Comparison of ENCODE assay signal across 16 mouse cellular contexts in the genomic region with DNA sequence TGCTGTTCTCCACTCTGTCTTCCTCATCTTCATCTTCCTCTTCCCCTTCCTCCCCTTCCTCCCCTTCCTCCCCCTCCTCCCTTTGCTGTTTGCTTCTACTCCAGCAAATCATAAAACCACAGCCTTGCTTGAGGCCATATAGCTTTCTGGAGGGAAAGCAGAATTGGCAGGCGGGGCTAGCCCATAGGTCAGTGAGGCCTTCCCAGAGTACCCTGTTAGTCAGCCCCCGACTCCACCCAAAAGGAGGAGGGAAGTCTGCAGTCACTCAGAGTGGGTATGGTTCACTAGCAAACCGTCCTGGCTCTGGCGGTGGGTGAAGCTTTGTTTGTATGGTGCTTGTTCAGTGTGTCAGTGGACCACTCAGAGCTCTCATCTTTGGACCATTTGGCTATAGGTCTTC.
DNase-seq lines count a peak whose midpoint lies in the region; ATAC-seq and TF ChIP-seq lines count a peak whose summit lies in the region.
"Had no signal": no experiment of that assay in that cellular context is flagged by ENCODE, and none has a peak within 500 bp of the region (broad histone marks: within the 10 kb centered on the region; RNA-seq: fewer than 3 reads in every experiment).

No protein-coding gene starts in this region.

- no peaks in the 10 kb centered on the region for H3K27me3 ChIP-seq in heart, embryonic 10.5 days (ENCODE audit: insufficient read depth, poor library complexity, severe bottlenecking)
- no peaks in the 10 kb centered on the region for H3K27me3 ChIP-seq in G1E (ENCODE audit: insufficient read depth, low read length)
- no peaks in the 10 kb centered on the region for H3K27me3 ChIP-seq in intestine, embryonic 16.5 days (replicated peaks; ENCODE audit: control insufficient read depth, insufficient read depth, low read length)

- H3K4me2 ChIP-seq in intestine, embryonic 16.5 days (ENCODE audit: low read depth, low read length) = no peak overlapping the region
- H3K4me2 ChIP-seq: hindbrain, embryonic 14.5 days had no signal

- WGBS in heart, embryonic 10.5 days = 68% methylated on average over 4 of the region's 4 CpGs
- WGBS in intestine, embryonic 16.5 days = 43% methylated on average over 4 of the region's 4 CpGs

- H3K27ac ChIP-seq in heart, embryonic 10.5 days = 0 out of 2 replicates have a peak overlapping the region, but pooled peaks have one; percentile 42
- H3K27ac ChIP-seq in intestine, embryonic 16.5 days (ENCODE audit: low read length) = peak overlapping the region; percentile 25; the same call in 1 of the 2 replicates
- H3K27ac ChIP-seq: kidney, postnatal 0 days had no signal

- peaks cover 44% of the 10 kb centered on the region for H3K4me1 ChIP-seq in heart, embryonic 10.5 days
- H3K4me1 ChIP-seq in G1E (ENCODE audit: insufficient read depth, low read depth, low read length) = peaks cover 61% of the 10 kb centered on the region
- peaks cover 22% of the 10 kb centered on the region for H3K4me1 ChIP-seq in intestine, embryonic 16.5 days (ENCODE audit: control insufficient read depth, insufficient read depth, low read length)

- no peak overlapping the region for H3K4me3 ChIP-seq in heart, embryonic 10.5 days
- no peak overlapping the region; the same call in 1 of the 2 replicates for H3K4me3 ChIP-seq in G1E (ENCODE audit: low read depth, low read length)
- no peak overlapping the region for H3K4me3 ChIP-seq in intestine, embryonic 16.5 days (ENCODE audit: low read length)

- peak; percentile 77 for ATAC-seq in G1E (ENCODE audit: extremely low read depth, insufficient number of reproducible peaks, low FRiP score, poor library complexity, severe bottlenecking)
- ATAC-seq in intestine, embryonic 16.5 days = peak; percentile 74
- ATAC-seq: forebrain, postnatal 0 days had no signal

- no peaks in the 10 kb centered on the region for H3K9me3 ChIP-seq in heart, embryonic 10.5 days
- no peaks in the 10 kb centered on the region for H3K9me3 ChIP-seq in G1E (replicated peaks)
- no peaks in the 10 kb centered on the region for H3K9me3 ChIP-seq in intestine, embryonic 16.5 days (ENCODE audit: control insufficient read depth, low read length)

- no peaks in the 10 kb centered on the region for H3K36me3 ChIP-seq in heart, embryonic 10.5 days
- peaks cover 46% of the 10 kb centered on the region for H3K36me3 ChIP-seq in G1E (replicated peaks)
- H3K36me3 ChIP-seq in intestine, embryonic 16.5 days (ENCODE audit: control insufficient read depth, insufficient read depth, low read length) = no peaks in the 10 kb centered on the region

- TF ChIP-seq CTCF in G1E (IDR thresholded peaks at IDR 0.05; ENCODE audit: low read depth, low read length) = no peak

- no peak overlapping the region for H3K9ac ChIP-seq in intestine, embryonic 16.5 days (ENCODE audit: low read depth, low read length)
- H3K9ac ChIP-seq: forebrain, postnatal 0 days; hindbrain, embryonic 14.5 days had no signal

- DNase-seq in heart, embryonic 10.5 days (ENCODE audit: low spot score) = no peak
- no peak for DNase-seq in heart, postnatal 4 days
- DNase-seq in lung, postnatal 10 days = peak; percentile 21
- DNase-seq in lung, adult 18-20 months = no peak
- DNase-seq in G1E (ENCODE audit: low spot score) = peak; percentile 36
- DNase-seq in gastrocnemius, postnatal 4 days (ENCODE audit: low spot score in 2 of 2) = no peak
- no peak for DNase-seq in layer of hippocampus, postnatal 10 days (ENCODE audit: low spot score in 2 of 2)
- DNase-seq: cerebellum, postnatal 14 days; forebrain, postnatal 0 days; gastrocnemius, postnatal 36 days; layer of hippocampus, adult 9-11 months; right cerebral cortex, postnatal 4 days; thymus, postnatal 36 days had no signal

Comparison
In these comparisons a context has a peak if more than half of its experiments do, and no peak if none do; other contexts are left out.
1. DNase-seq: peak in lung, postnatal 10 days (single experiment) and G1E (single experiment); none in heart, embryonic 10.5 days (single experiment), heart, postnatal 4 days (single experiment), lung, adult 18-20 months (0 of 2), gastrocnemius, postnatal 4 days (0 of 2) and layer of hippocampus, postnatal 10 days (0 of 2).